Mouse (Mus musculus): Measurements from ENCODE around the gene Abca7. TPM values are rescaled to one million over a fixed set of nuclear protein-coding genes. Genes with fewer than 3 reads are reported as not detected.

Abca7 gene
- total RNA-seq, 2 experiments from 2014 or later = 6.6 to 7.6 TPM

Other genes starting within 250 kb of the Abca7 start
- 10 to 100 TPM; 31.9 to 36.7 TPM for gene Polrmt, start 249.9 kb upstream of the Abca7 start, total RNA-seq (2021)
- gene Fgf22, start 241.4 kb upstream of the Abca7 start, total RNA-seq (2021) = not detected
- 10 to 100 TPM; 49.5 to 54.5 TPM for gene Rnf126, start 229.5 kb upstream of the Abca7 start, total RNA-seq (2021)
- 1 to 10 TPM; 1.2 to 1.9 TPM for gene Fstl3, start 219.2 kb upstream of the Abca7 start, total RNA-seq (2021)
- not detected for gene Prss57, start 205.5 kb upstream of the Abca7 start, total RNA-seq (2021)
- 10 to 100 TPM; 11.1 to 22.9 TPM for gene Palm, start 202.9 kb upstream of the Abca7 start, total RNA-seq (2021)
- gene Misp, start 175.5 kb upstream of the Abca7 start, total RNA-seq (2021) = under 1 TPM in 1 of 2 experiments, not detected in 1; 0.40 TPM
- 10 to 100 TPM; 12.7 to 22.7 TPM for gene Ptbp1, start 142.1 kb upstream of the Abca7 start, total RNA-seq (2021)
- gene Prtn3, start 122.0 kb upstream of the Abca7 start, total RNA-seq (2021) = not detected
- gene Plppr3, start 121.9 kb upstream of the Abca7 start, total RNA-seq (2021) = under 1 TPM; 0.11 to 0.17 TPM
- gene Elane, start 110.2 kb upstream of the Abca7 start, total RNA-seq (2021) = not detected
- 100 to 1,000 TPM in 1 of 2 experiments, 10 to 100 TPM in 1; 46.0 to 111 TPM for gene Cfd, start 105.6 kb upstream of the Abca7 start, total RNA-seq (2021)
- 10 to 100 TPM; 31.2 to 32.8 TPM for gene Med16, start 87.6 kb upstream of the Abca7 start, total RNA-seq (2021)
- gene Gm26602, start 85.6 kb upstream of the Abca7 start, total RNA-seq (2021) = not detected
- under 1 TPM; 0.21 TPM for gene Kiss1r, start 79.5 kb upstream of the Abca7 start, total RNA-seq (2021)
- 100 to 1,000 TPM; 114 to 115 TPM for gene R3hdm4, start 75.3 kb upstream of the Abca7 start, total RNA-seq (2021)
- 1 to 10 TPM; 1.5 to 1.7 TPM for gene Arid3a, start 69.5 kb upstream of the Abca7 start, total RNA-seq (2021)
- 10 to 100 TPM; 21.0 to 22.9 TPM for gene Wdr18, start 36.3 kb upstream of the Abca7 start, total RNA-seq (2021)
- under 1 TPM; 0.32 to 0.59 TPM for gene Grin3b, start 25.8 kb upstream of the Abca7 start, total RNA-seq (2021)
- 10 to 100 TPM; 68.7 to 84.2 TPM for gene Tmem259, start 12.2 kb upstream of the Abca7 start, total RNA-seq (2021)
- 10 to 100 TPM in 1 of 2 experiments, 1 to 10 TPM in 1; 5.2 to 10.5 TPM for gene Cnn2, start 7.9 kb upstream of the Abca7 start, total RNA-seq (2021)
- gene Arhgap45, start 20.2 kb downstream of the Abca7 start, total RNA-seq (2021) = 1 to 10 TPM in 1 of 2 experiments, under 1 TPM in 1; 0.75 to 1.3 TPM
- 10 to 100 TPM; 44.3 to 46.2 TPM for gene Polr2e, start 43.3 kb downstream of the Abca7 start, total RNA-seq (2021)
- gene Gpx4, start 50.7 kb downstream of the Abca7 start, total RNA-seq (2021) = 100 to 1,000 TPM; 631 to 739 TPM
- 1 to 10 TPM; 5.4 to 5.9 TPM for gene Sbno2, start 109.1 kb downstream of the Abca7 start, total RNA-seq (2021)
- gene Stk11, start 119.3 kb downstream of the Abca7 start, total RNA-seq (2021) = 100 to 1,000 TPM; 145 to 148 TPM
- gene Atp5d, start 142.1 kb downstream of the Abca7 start, total RNA-seq (2021) = 100 to 1,000 TPM; 573 to 611 TPM
- gene Cbarp, start 144.3 kb downstream of the Abca7 start, total RNA-seq (2021) = 1 to 10 TPM; 1.6 to 1.9 TPM
- gene Midn, start 151.8 kb downstream of the Abca7 start, total RNA-seq (2021) = 10 to 100 TPM; 40.6 to 47.9 TPM
- 10 to 100 TPM; 28.9 to 37.5 TPM for gene Cirbp, start 169.5 kb downstream of the Abca7 start, total RNA-seq (2021)
- 1 to 10 TPM; 5.4 to 6.5 TPM for gene 1600002K03Rik, start 176.4 kb downstream of the Abca7 start, total RNA-seq (2021)
- under 1 TPM; 0.24 to 0.48 TPM for gene Efna2, start 183.0 kb downstream of the Abca7 start, total RNA-seq (2021)
- 10 to 100 TPM; 13.8 to 13.9 TPM for gene Mum1, start 229.9 kb downstream of the Abca7 start, total RNA-seq (2021)